Mouse (Mus musculus) cortical plate, adult 2 months (tissue): ENCODE measurements at regions not wholly inside any gene's neighbourhood (a gene's known extent, or its start where the extent isn't known, plus 50 kb on each side); places are given as distances from the start of the nearest gene placed in this dataset.

Experiments
- H3K27ac ChIP-seq: fragments of 200-500 bp; 2 replicates; pipeline ENCODE4 v1.5.1; 2012; ENCODE audit warnings: low read length, control low read depth, inconsistent platforms; ENCODE audit not compliant: insufficient read depth
- H3K4me1 ChIP-seq: fragments of 200-500 bp; 2 replicates; pipeline ENCODE4 v1.6.1; 2011; ENCODE audit warnings: low read length; ENCODE audit not compliant: control insufficient read depth, insufficient read depth
- H3K4me3 ChIP-seq: fragments of 200-500 bp; 2 replicates; pipeline ENCODE4 v1.5.1; 2011; ENCODE audit warnings: mild to moderate bottlenecking, low read length, control low read depth; ENCODE audit not compliant: insufficient read depth
- CTCF ChIP-seq: fragments of 200-500 bp; IDR thresholded peaks from 2 replicates; pipeline ENCODE4 v1.5.1; 2011; ENCODE audit warnings: mild to moderate bottlenecking, control low read depth, low read length; ENCODE audit not compliant: insufficient read depth; ENCODE audit errors: extremely low read depth
- POLR2A ChIP-seq: fragments of 200-500 bp; IDR thresholded peaks from 2 replicates; pipeline ENCODE4 v1.6.1; 2011; ENCODE audit warnings: mild to moderate bottlenecking, low read length, control low read depth; ENCODE audit not compliant: insufficient read depth; ENCODE audit errors: extremely low read depth

DNA sequence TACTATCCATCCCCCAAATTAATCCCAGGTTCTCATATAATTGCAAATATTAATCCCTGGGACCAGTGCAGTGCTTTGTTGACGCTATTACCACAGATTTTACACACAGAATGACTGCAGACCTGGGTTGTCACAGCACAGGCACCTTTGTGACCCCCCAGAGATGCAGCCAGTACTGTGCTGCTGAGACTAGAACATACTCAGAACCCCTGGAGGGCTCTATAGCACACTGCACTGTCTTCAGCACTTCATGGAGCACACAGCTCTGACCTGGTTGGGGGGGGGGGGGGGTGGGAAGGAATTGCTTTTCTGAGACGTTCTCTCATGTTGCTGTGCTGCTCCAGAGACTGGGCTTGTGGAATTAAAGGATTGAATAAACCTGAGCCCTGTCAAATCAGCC lies 154.9 kb upstream of the Gm34302 start:
- no peak overlapping the region for H3K27ac ChIP-seq
- H3K4me3 ChIP-seq, result no peak overlapping the region
- H3K4me1 ChIP-seq, result no peaks in the 10 kb centered on the region
- no peak for TF ChIP-seq CTCF
- no peak for TF ChIP-seq POLR2A

DNA sequence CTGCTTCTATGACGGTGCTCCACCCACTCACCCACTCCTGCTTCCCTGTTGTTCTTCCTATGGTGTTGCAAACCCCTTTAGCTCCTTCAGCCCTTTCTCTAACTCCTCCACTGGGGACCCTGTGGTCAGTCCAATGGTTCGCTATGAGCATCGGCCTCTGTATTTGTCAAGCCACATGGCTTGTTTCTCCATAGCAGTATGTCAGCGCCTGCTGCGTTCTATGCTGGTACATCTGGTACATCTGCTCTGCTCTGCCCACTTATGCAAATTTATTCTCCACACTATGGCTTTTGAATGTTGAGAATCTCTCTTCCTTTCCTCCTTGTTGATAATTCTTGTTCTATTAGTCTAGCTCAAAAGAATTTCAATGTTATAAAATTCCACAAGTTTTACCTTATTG lies 154.2 kb upstream of the Gm34302 start:
- Histone ChIP-seq H3K4me3 (no peak overlapping the region), H3K4me1 (no peaks in the 10 kb centered on the region), H3K27ac (no peak overlapping the region)
- TF ChIP-seq CTCF, result no peak
- no peak for TF ChIP-seq POLR2A

- Histone ChIP-seq H3K4me1 (no peaks in the 10 kb centered on the region), H3K4me3 (no peak overlapping the region), H3K27ac (no peak overlapping the region)
- TF ChIP-seq CTCF, result no peak
- no peak for TF ChIP-seq POLR2A
Observed at GRCm38 (mm10) chr3:63627724-63628123, 144.0 kb upstream of the Gm34302 start.

DNA sequence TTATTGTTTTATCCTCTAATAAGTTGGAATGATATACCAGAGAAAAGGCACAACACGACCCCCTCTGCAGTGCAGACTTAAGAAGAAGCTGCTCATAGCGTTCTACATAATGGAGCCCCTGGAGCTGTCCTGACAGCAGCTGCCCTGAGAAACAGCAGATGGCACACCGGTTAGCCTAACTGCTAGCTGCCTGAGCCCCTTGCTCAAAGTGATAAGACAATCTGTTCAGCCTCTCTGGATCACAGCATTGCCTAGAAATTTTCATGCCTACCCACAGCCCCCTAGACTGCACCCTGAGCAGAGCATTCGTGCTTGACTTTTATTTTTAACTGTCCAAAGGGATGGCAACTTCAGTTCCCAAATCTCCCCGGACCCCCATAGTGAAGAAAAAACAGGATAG lies 132.4 kb upstream of the Gm34302 start:
- Histone ChIP-seq H3K27ac (no peak overlapping the region), H3K4me1 (peaks cover 1% of the 10 kb centered on the region; the same call in 1 of the 2 replicates), H3K4me3 (no peak overlapping the region)
- TF ChIP-seq CTCF, result no peak
- no peak for TF ChIP-seq POLR2A

DNA sequence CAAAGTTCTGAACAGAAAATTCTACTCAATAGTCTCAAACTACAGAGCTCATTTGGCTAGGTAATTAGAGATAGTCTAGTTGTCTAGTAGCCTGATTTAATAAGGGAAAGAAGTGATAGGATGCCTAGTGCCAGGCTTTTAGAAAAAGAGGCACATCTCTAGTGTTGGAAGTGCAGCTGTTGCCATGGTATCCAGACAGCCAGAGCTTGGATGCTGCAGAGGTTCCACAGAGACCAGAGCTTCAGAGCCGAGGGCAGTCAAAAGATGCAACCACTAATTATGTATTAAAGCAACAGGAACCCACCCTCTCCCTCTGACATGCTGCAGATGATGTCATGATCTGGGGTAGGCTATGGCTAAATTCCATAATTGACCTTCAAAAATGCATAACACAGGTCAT lies 130.0 kb upstream of the Gm34302 start:
- no peak overlapping the region for H3K4me3 ChIP-seq
- TF ChIP-seq POLR2A (no peak), CTCF (no peak)
- H3K4me1 ChIP-seq, result peaks cover 1% of the 10 kb centered on the region; the same call in 1 of the 2 replicates
- no peak overlapping the region for H3K27ac ChIP-seq

GRCm38 (mm10) chr3:63612767-63613363 lies 129.2 kb upstream of the Gm34302 start:
- peaks cover 1% of the 10 kb centered on the region; the same call in 1 of the 2 replicates for H3K4me1 ChIP-seq
- H3K27ac ChIP-seq, result no peak overlapping the region
- TF ChIP-seq POLR2A (no peak), CTCF (no peak)
- no peak overlapping the region for H3K4me3 ChIP-seq

GRCm38 (mm10) chr3:63610113-63610919 lies 126.6 kb upstream of the Gm34302 start:
- H3K27ac ChIP-seq, result no peak overlapping the region
- TF ChIP-seq CTCF (no peak), POLR2A (no peak)
- peaks cover 1% of the 10 kb centered on the region; the same call in 1 of the 2 replicates for H3K4me1 ChIP-seq
- H3K4me3 ChIP-seq, result no peak overlapping the region

- Histone ChIP-seq H3K4me1 (peaks cover 1% of the 10 kb centered on the region; the same call in 1 of the 2 replicates), H3K27ac (no peak overlapping the region), H3K4me3 (no peak overlapping the region)
- TF ChIP-seq POLR2A, result no peak
- no peak for TF ChIP-seq CTCF
Observed at GRCm38 (mm10) chr3:63609454-63610112, 125.9 kb upstream of the Gm34302 start.

GRCm38 (mm10) chr3:63582717-63583696 lies 99.3 kb upstream of the Gm34302 start:
- Histone ChIP-seq H3K4me3 (no peak overlapping the region), H3K27ac (no peak overlapping the region), H3K4me1 (no peaks in the 10 kb centered on the region)
- TF ChIP-seq POLR2A (no peak), CTCF (no peak)
